Mouse (Mus musculus): ENCODE measurements at regions not wholly inside any gene's neighbourhood (a gene's known extent, or its start where the extent isn't known, plus 50 kb on each side); places are given as distances from the start of the nearest gene placed in this dataset.
A peak's percentile ranks its signal among the peaks of the same experiment; 100 is the strongest.

DNA sequence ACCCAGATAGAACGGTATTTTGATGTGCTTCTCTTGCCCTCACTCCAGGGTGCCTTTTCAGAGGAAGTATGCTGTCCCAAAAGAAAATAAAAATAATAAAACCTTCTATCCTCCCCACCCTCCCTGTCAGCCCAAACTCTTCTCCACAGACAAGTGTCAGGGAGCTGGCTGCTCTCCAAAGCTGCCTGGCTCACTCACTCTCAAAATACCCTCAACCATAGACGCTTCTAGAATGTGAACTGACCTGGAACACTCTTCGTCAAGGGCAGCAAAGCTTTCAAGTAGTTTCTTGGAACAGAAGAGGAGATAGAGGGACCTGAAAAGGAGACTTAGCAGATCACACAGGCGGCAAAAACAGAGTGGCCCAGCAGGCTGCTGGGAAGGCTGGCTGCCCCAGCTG, 291.4 kb upstream of the Zmiz1 start:
- H3K9ac ChIP-seq (replicated peaks; ENCODE audit: low read depth, low read length) = no peak overlapping the region
- 24% methylated on average over 4 of the region's 4 CpGs for WGBS
- TF ChIP-seq EP300 (IDR thresholded peaks at IDR 0.05; ENCODE audit: low read depth) = no peak
- no peak for TF ChIP-seq CTCF (IDR thresholded peaks at IDR 0.05; ENCODE audit: low read depth)

DNA sequence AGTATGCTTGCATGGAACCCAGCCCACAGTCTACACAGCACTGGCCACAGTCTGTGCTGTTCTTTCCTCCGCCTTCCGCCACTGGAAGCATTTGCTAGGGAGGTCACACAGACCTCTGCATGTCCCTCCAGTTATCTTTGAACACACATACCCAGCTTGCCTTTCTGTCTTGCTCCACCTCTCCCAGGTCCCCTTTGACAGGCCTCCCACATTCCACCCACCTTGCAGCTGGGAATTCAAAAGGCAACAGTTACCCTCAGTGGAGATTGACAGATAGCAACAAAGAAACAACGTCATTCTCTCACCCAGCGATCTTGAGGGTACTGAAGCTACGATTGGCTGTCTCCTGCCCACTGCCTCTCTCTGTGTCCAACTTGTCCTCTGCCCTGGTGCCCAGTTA, 290.7 kb upstream of the Zmiz1 start:
- H3K36me3 ChIP-seq (replicated peaks; ENCODE audit: control insufficient read depth, insufficient read depth, low read length) = no peaks in the 10 kb centered on the region
- no peak for DNase-seq (ENCODE audit: low spot score)
- TF ChIP-seq CTCF (IDR thresholded peaks at IDR 0.05; ENCODE audit: low read depth) (no peak), EP300 (IDR thresholded peaks at IDR 0.05; ENCODE audit: low read depth) (no peak)
- H3K9ac ChIP-seq (replicated peaks; ENCODE audit: low read depth, low read length) = no peak overlapping the region
- H3K4me3 ChIP-seq (ENCODE audit: low read depth, low read length) = no peak overlapping the region
- H3K4me1 ChIP-seq (ENCODE audit: control insufficient read depth, insufficient read depth) = peaks cover 15% of the 10 kb centered on the region
- peak; percentile 40; the same call in 1 of the 2 replicates for ATAC-seq (ENCODE audit: insufficient read depth, low read depth)
- H3K4me2 ChIP-seq (ENCODE audit: low read depth, low read length) = no peak overlapping the region
- WGBS = 48% methylated on average over 5 of the region's 5 CpGs
- H3K27ac ChIP-seq (ENCODE audit: low read depth) = peak overlapping the region; percentile 63; the same call in 1 of the 2 replicates
- H3K27me3 ChIP-seq (ENCODE audit: control insufficient read depth, insufficient read depth, low read length) = no peaks in the 10 kb centered on the region
- no peaks in the 10 kb centered on the region for H3K9me3 ChIP-seq (replicated peaks; ENCODE audit: control insufficient read depth, low read length)

More for the DNA sequence above, 291.4 kb upstream of the Zmiz1 start:
- no peak overlapping the region for H3K4me3 ChIP-seq (ENCODE audit: low read depth, low read length)
- H3K27ac ChIP-seq (ENCODE audit: low read depth) = peak overlapping the region; percentile 63
- no peak overlapping the region for H3K4me2 ChIP-seq (ENCODE audit: low read depth, low read length)
- peak; percentile 60 for DNase-seq (ENCODE audit: low spot score)
- no peaks in the 10 kb centered on the region for H3K27me3 ChIP-seq (ENCODE audit: control insufficient read depth, insufficient read depth, low read length)
- H3K36me3 ChIP-seq (replicated peaks; ENCODE audit: control insufficient read depth, insufficient read depth, low read length) = no peaks in the 10 kb centered on the region
- peaks cover 15% of the 10 kb centered on the region for H3K4me1 ChIP-seq (ENCODE audit: control insufficient read depth, insufficient read depth)
- peak; percentile 63 for ATAC-seq (ENCODE audit: insufficient read depth, low read depth)
- H3K9me3 ChIP-seq (replicated peaks; ENCODE audit: control insufficient read depth, low read length) = no peaks in the 10 kb centered on the region

DNA sequence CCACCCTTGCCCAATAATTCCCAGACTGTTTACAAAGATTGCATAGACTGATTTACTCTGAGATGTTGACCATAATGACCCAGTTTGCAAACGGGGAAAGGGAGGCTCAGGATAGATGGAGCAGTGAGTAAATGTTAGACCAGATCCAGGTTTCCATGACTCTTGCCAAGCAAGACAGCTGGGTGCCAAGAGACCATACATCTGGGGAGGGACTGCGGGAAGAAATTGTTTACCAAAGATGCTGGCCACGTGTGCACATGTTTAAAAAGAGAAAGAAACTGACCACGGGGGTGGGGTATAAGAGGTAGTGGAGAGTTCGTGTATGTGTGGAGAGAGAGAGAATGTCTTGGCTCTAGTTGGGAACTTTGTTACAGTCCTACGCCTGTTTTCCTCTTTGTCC, 285.7 kb upstream of the Zmiz1 start:
- ATAC-seq (ENCODE audit: insufficient read depth, low read depth) = no peak
- no peak overlapping the region for H3K4me2 ChIP-seq (ENCODE audit: low read depth, low read length)
- 0 out of 2 replicates have a peak overlapping the region, but pooled peaks have one; percentile 11 for H3K27ac ChIP-seq (ENCODE audit: low read depth)
- 0 out of 2 replicates have a peak, but pooled peaks cover 8% of the 10 kb centered on the region for H3K4me1 ChIP-seq (ENCODE audit: control insufficient read depth, insufficient read depth)
- no peaks in the 10 kb centered on the region for H3K9me3 ChIP-seq (replicated peaks; ENCODE audit: control insufficient read depth, low read length)
- TF ChIP-seq EP300 (IDR thresholded peaks at IDR 0.05; ENCODE audit: low read depth) = no peak
- no peak for TF ChIP-seq CTCF (IDR thresholded peaks at IDR 0.05; ENCODE audit: low read depth)
- no peaks in the 10 kb centered on the region for H3K36me3 ChIP-seq (replicated peaks; ENCODE audit: control insufficient read depth, insufficient read depth, low read length)
- no peaks in the 10 kb centered on the region for H3K27me3 ChIP-seq (ENCODE audit: control insufficient read depth, insufficient read depth, low read length)
- H3K4me3 ChIP-seq (ENCODE audit: low read depth, low read length) = no peak overlapping the region
- H3K9ac ChIP-seq (replicated peaks; ENCODE audit: low read depth, low read length) = no peak overlapping the region
- 67% methylated on average over 6 of the region's 6 CpGs for WGBS
- no peak for DNase-seq (ENCODE audit: low spot score)

DNA sequence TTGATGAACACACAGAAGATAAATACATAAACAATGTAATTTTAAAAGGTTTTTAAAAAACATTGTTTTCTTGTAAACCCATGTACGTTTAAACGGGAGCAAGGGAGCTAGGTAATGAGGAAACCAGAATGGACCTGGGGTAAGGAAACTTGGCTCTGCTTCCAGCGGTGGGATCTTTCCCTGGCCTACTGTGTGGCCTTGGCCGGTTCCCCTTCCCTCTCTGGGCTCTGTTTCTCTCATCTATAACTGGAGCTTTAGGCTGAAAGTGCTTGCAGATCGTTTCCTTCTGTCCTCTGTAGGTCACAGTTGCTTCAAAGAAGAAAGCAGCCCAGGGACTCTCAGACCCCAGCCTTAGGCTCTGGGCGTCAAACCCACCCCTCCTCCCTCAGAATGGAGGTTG, 285.1 kb upstream of the Zmiz1 start:
- 0 out of 2 replicates have a peak, but pooled peaks cover 2% of the 10 kb centered on the region for H3K4me1 ChIP-seq (ENCODE audit: control insufficient read depth, insufficient read depth)
- ATAC-seq (ENCODE audit: insufficient read depth, low read depth) = no peak
- H3K9ac ChIP-seq (replicated peaks; ENCODE audit: low read depth, low read length) = no peak overlapping the region
- no peak for DNase-seq (ENCODE audit: low spot score)
- no peaks in the 10 kb centered on the region for H3K9me3 ChIP-seq (replicated peaks; ENCODE audit: control insufficient read depth, low read length)
- TF ChIP-seq CTCF (IDR thresholded peaks at IDR 0.05; ENCODE audit: low read depth) (no peak), EP300 (IDR thresholded peaks at IDR 0.05; ENCODE audit: low read depth) (no peak)
- no peaks in the 10 kb centered on the region for H3K36me3 ChIP-seq (replicated peaks; ENCODE audit: control insufficient read depth, insufficient read depth, low read length)
- no peak overlapping the region for H3K4me3 ChIP-seq (ENCODE audit: low read depth, low read length)
- 0 out of 2 replicates have a peak overlapping the region, but pooled peaks have one; percentile 11 for H3K27ac ChIP-seq (ENCODE audit: low read depth)
- H3K27me3 ChIP-seq (ENCODE audit: control insufficient read depth, insufficient read depth, low read length) = no peaks in the 10 kb centered on the region
- 71% methylated on average over 6 of the region's 6 CpGs for whole genome bisulfite sequencing
- no peak overlapping the region for H3K4me2 ChIP-seq (ENCODE audit: low read depth, low read length)

DNA sequence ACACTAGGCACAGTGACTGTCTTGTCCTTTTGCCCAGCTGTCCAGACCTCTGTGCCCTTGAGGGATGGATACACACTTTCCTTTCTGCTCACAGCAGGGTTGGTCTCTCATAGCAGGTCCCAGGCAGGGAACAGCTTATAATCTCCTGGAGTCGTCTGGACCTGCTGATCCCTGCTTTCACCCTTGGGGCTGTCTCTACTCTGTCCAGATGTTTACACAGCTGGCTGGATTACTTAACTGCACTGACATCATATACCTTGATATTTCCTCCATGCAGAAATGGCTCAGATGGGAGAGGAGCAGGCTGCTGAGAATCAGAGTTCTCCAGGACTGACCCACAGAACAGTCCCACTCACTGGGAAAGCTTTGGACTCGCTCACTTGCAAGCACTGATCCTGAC, 284.6 kb upstream of the Zmiz1 start:
- DNase-seq (ENCODE audit: low spot score) = no peak
- no peak overlapping the region for H3K9ac ChIP-seq (replicated peaks; ENCODE audit: low read depth, low read length)
- no peak overlapping the region for H3K4me3 ChIP-seq (ENCODE audit: low read depth, low read length)
- no peak overlapping the region for H3K27ac ChIP-seq (ENCODE audit: low read depth)
- H3K27me3 ChIP-seq (ENCODE audit: control insufficient read depth, insufficient read depth, low read length) = no peaks in the 10 kb centered on the region
- 0 out of 2 replicates have a peak, but pooled peaks have one; percentile 17 for ATAC-seq (ENCODE audit: insufficient read depth, low read depth)
- TF ChIP-seq CTCF (IDR thresholded peaks at IDR 0.05; ENCODE audit: low read depth) = no peak
- TF ChIP-seq EP300 (IDR thresholded peaks at IDR 0.05; ENCODE audit: low read depth) = no peak
- WGBS = 57% methylated on average over 2 of the region's 2 CpGs
- no peaks in the 10 kb centered on the region for H3K9me3 ChIP-seq (replicated peaks; ENCODE audit: control insufficient read depth, low read length)
- no peaks in the 10 kb centered on the region for H3K4me1 ChIP-seq (ENCODE audit: control insufficient read depth, insufficient read depth)
- H3K36me3 ChIP-seq (replicated peaks; ENCODE audit: control insufficient read depth, insufficient read depth, low read length) = no peaks in the 10 kb centered on the region
- H3K4me2 ChIP-seq (ENCODE audit: low read depth, low read length) = no peak overlapping the region

DNA sequence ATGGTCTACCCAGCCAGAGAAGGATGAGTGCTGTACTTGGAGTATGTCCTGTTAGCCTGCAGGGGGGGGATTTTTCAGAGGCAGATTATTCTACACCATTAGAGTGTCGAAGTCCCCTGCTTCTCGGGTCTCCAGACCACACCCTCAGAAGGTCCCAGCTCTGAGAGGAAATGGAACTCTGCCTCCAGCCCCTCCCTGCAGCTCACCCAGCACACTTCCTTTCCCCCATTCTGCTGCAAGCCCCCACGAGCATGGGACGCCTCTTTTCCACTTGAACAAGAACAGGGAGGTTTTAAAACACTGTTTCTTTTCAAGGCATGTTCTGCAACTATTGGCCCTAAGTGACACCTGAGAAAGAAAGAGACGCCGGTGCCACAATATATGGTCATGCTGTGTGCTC, 282.8 kb upstream of the Zmiz1 start:
- H3K36me3 ChIP-seq (replicated peaks; ENCODE audit: control insufficient read depth, insufficient read depth, low read length) = no peaks in the 10 kb centered on the region
- H3K9ac ChIP-seq (replicated peaks; ENCODE audit: low read depth, low read length) = no peak overlapping the region
- no peak overlapping the region for H3K4me3 ChIP-seq (ENCODE audit: low read depth, low read length)
- no peak for ATAC-seq (ENCODE audit: insufficient read depth, low read depth)
- H3K4me1 ChIP-seq (ENCODE audit: control insufficient read depth, insufficient read depth) = no peaks in the 10 kb centered on the region
- H3K9me3 ChIP-seq (replicated peaks; ENCODE audit: control insufficient read depth, low read length) = no peaks in the 10 kb centered on the region
- 63% methylated on average over 6 of the region's 6 CpGs for WGBS
- TF ChIP-seq CTCF (IDR thresholded peaks at IDR 0.05; ENCODE audit: low read depth) = no peak
- no peak for TF ChIP-seq EP300 (IDR thresholded peaks at IDR 0.05; ENCODE audit: low read depth)
- DNase-seq (ENCODE audit: low spot score) = no peak
- no peaks in the 10 kb centered on the region for H3K27me3 ChIP-seq (ENCODE audit: control insufficient read depth, insufficient read depth, low read length)
- no peak overlapping the region for H3K27ac ChIP-seq (ENCODE audit: low read depth)
- no peak overlapping the region for H3K4me2 ChIP-seq (ENCODE audit: low read depth, low read length)
